Mouse (Mus musculus) limb, embryonic 12.5 days (tissue): Measurements from ENCODE around the gene Gm20696. TPM values are rescaled to one million over a fixed set of nuclear protein-coding genes. Genes with fewer than 3 reads are reported as not detected.

Experiments used
- ATAC-seq: fragments of 200-750 bp; cut with Nextera tagmentation; 2 replicates; pipeline ENCODE4 v1.8.0; 2017; ENCODE audit warnings: low read depth, moderate TSS enrichment; ENCODE audit not compliant: insufficient number of reproducible peaks, insufficient read depth, low FRiP score, low TSS enrichment
- H3K27ac ChIP-seq: fragments of 300-500 bp; sonication (generic); 2 replicates; pipeline ENCODE4 v1.5.1; 2016; ENCODE audit warnings: mild to moderate bottlenecking, moderate library complexity
- H3K27me3 ChIP-seq: fragments of 300-500 bp; sonication (generic); 2 replicates; pipeline ENCODE4 v1.6.1; 2016; ENCODE audit warnings: mild to moderate bottlenecking, moderate library complexity
- H3K36me3 ChIP-seq: fragments of 300-500 bp; sonication (generic); 2 replicates; pipeline ENCODE4 v1.6.1; 2016; ENCODE audit warnings: mild to moderate bottlenecking, moderate library complexity
- H3K4me1 ChIP-seq: fragments of 300-500 bp; sonication (generic); replicated peaks from 2 replicates; pipeline ENCODE4 v1.6.1; 2016
- H3K4me2 ChIP-seq: fragments of 300-500 bp; sonication (generic); 2 replicates; pipeline ENCODE4 v1.6.1; 2016; ENCODE audit warnings: mild to moderate bottlenecking, moderate library complexity
- H3K4me3 ChIP-seq: fragments of 300-500 bp; sonication (generic); replicated peaks from 2 replicates; pipeline ENCODE4 v1.5.1; 2016; ENCODE audit warnings: mild to moderate bottlenecking
- H3K9ac ChIP-seq: fragments of 300-500 bp; sonication (generic); replicated peaks from 2 replicates; pipeline ENCODE4 v1.6.1; 2016; ENCODE audit warnings: mild to moderate bottlenecking, moderate library complexity
- H3K9me3 ChIP-seq: fragments of 300-500 bp; sonication (generic); 2 replicates; pipeline ENCODE4 v1.6.1; 2016; ENCODE audit warnings: mild to moderate bottlenecking, moderate library complexity
- WGBS: fragments of 180-500 bp; shearing (Covaris S2); methylation state at CpG from one replicate; pipeline ENCODE4 v1.1.7; 2016; 5-methylcytosine and 5-hydroxymethylcytosine counted together
- polyA plus RNA-seq: library from polyadenylated mRNA; unstranded; fragments of >200 nt; fragmentation: Nextera tagmentation; extraction: Ambion mirVana; gene quantifications from 2 replicates; pipeline ENCODE4 v1.2.1, GENCODE M21; 2016

The Gm20696 gene
- polyA plus RNA-seq, 1 experiment from 2014 or later = 7.6 TPM

- H3K4me1 ChIP-seq = peaks cover 13% of the 10 kb centered on the region
- H3K27ac ChIP-seq = no peak overlapping the region
- ATAC-seq = no peak
- no peaks in the 10 kb centered on the region for H3K27me3 ChIP-seq
- no peak overlapping the region for H3K9ac ChIP-seq
- WGBS = 69% methylated on average over 10 of the region's 10 CpGs
- no peak overlapping the region for H3K4me2 ChIP-seq
- H3K4me3 ChIP-seq = no peak overlapping the region
- H3K36me3 ChIP-seq = peaks cover 31% of the 10 kb centered on the region
- H3K9me3 ChIP-seq = 0 out of 2 replicates have a peak, but pooled peaks cover 6% of the 10 kb centered on the region
Measured at GRCm38 (mm10) chr6:99643439-99644199, 23.0 kb downstream of the Gm20696 start.

DNA sequence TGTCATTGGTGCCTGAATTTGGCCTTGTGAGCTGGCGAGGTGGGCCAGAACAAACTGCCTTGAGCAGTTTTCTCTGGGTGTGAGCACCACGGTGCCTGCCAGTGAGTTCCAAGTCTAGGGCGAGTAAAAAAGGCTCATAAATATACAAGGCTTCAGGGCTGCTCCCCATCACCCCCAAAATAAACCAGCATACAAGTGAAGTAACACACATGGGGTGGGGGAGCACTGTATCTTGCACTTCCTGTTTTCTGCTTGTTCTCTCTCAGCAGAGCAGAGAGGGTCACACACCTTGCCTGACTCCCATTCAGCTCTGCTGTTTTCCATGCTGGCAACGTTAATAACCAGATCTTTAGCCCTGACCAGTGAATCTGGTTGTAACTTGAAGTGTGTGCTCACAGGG, 29.1 kb downstream of the Gm20696 start:
- peaks cover 15% of the 10 kb centered on the region for H3K4me1 ChIP-seq
- ATAC-seq = no peak
- no peaks in the 10 kb centered on the region for H3K9me3 ChIP-seq
- WGBS = 56% methylated on average over 4 of the region's 4 CpGs
- peaks cover 22% of the 10 kb centered on the region; the same call in 1 of the 2 replicates for H3K36me3 ChIP-seq
- no peaks in the 10 kb centered on the region for H3K27me3 ChIP-seq
- no peak overlapping the region for H3K4me3 ChIP-seq
- peak overlapping the region; percentile 20; the same call in 1 of the 2 replicates for H3K27ac ChIP-seq
- no peak overlapping the region for H3K4me2 ChIP-seq
- no peak overlapping the region for H3K9ac ChIP-seq

DNA sequence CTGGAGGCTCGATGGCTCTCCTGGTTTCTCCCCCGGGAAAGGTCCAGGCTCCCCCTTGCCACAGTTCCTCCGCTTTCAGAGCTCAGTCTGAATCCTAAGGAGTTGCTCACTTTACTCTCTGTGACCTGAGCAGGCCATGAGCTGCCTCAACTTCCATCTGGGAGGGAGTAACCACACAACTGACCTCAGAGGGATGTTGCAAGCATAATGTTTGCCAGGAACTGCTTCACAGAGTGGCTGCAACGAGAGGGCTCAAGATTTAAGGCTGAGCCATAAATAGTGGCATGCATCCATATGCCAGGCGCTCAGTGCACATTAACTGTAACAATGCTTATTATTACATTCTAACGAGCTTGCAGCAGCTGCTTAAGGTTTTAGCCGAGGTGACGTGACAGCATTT, 29.8 kb downstream of the Gm20696 start:
- Histone ChIP-seq H3K4me1 (peaks cover 15% of the 10 kb centered on the region), H3K36me3 (peaks cover 22% of the 10 kb centered on the region; the same call in 1 of the 2 replicates), H3K27me3 (no peaks in the 10 kb centered on the region), H3K4me3 (no peak overlapping the region), H3K27ac (no peak overlapping the region), H3K9me3 (no peaks in the 10 kb centered on the region), H3K9ac (no peak overlapping the region), H3K4me2 (no peak overlapping the region)
- 36% methylated on average over 8 of the region's 8 CpGs for WGBS
- ATAC-seq = no peak

DNA sequence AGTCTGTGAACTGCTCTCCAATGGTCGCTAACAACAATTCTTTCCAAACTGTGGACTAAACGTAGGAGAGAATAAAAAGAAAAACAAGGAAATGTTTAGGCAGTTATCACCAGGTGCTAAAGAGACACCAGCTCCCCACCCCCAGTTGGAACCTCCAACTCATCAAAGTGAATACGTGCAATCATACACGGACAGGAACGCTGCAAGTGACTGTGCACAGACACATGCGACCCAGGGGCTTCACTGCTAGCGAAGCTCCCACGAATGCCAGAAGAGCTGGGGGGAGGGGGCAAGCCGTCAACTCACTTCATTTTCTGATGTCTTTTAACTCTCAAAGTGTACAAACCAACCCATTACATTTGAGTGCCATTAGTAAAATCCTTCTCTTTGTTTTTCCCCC, 30.5 kb downstream of the Gm20696 start:
- Histone ChIP-seq H3K4me3 (no peak overlapping the region), H3K4me2 (no peak overlapping the region), H3K4me1 (peaks cover 15% of the 10 kb centered on the region), H3K27ac (no peak overlapping the region), H3K9ac (no peak overlapping the region), H3K27me3 (no peaks in the 10 kb centered on the region), H3K36me3 (peaks cover 26% of the 10 kb centered on the region; the same call in 1 of the 2 replicates), H3K9me3 (no peaks in the 10 kb centered on the region)
- no peak for ATAC-seq
- WGBS = 62% methylated on average over 9 of the region's 9 CpGs

- Histone ChIP-seq H3K9me3 (no peaks in the 10 kb centered on the region), H3K4me3 (no peak overlapping the region), H3K4me1 (peaks cover 20% of the 10 kb centered on the region), H3K27ac (no peak overlapping the region), H3K36me3 (peaks cover 31% of the 10 kb centered on the region), H3K4me2 (no peak overlapping the region), H3K27me3 (no peaks in the 10 kb centered on the region), H3K9ac (no peak overlapping the region)
- WGBS = 91% methylated on average over 32 of the region's 32 CpGs
- ATAC-seq = no peak
Measured at GRCm38 (mm10) chr6:99632121-99632980, 34.2 kb downstream of the Gm20696 start.

DNA sequence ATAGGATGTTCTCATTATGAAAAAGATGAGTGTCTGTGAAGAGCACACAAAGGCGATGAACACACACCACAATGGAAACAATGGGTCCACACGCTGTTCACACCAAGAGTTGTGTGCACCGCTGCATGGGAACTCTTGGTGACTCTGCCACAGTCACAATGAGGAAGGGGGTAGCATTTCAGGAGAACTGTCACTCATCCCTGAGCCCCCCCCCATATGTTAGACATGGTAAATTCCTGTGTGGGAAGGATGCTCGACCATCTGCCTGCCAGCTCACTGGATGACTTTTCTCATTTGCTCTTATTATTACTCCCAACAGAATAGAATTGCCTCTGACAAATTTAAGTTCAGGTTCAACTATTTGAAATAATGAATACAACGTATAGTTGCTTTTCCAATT, 35.0 kb downstream of the Gm20696 start:
- Histone ChIP-seq H3K4me1 (peaks cover 16% of the 10 kb centered on the region), H3K9me3 (no peaks in the 10 kb centered on the region), H3K27me3 (no peaks in the 10 kb centered on the region), H3K4me2 (no peak overlapping the region), H3K36me3 (peaks cover 31% of the 10 kb centered on the region), H3K27ac (no peak overlapping the region), H3K9ac (no peak overlapping the region), H3K4me3 (no peak overlapping the region)
- whole genome bisulfite sequencing = 91% methylated on average over 5 of the region's 5 CpGs
- ATAC-seq = no peak

- H3K4me2 ChIP-seq = no peak overlapping the region
- ATAC-seq = no peak
- H3K9ac ChIP-seq = no peak overlapping the region
- no peaks in the 10 kb centered on the region for H3K27me3 ChIP-seq
- no peak overlapping the region for H3K4me3 ChIP-seq
- peaks cover 31% of the 10 kb centered on the region for H3K36me3 ChIP-seq
- peaks cover 15% of the 10 kb centered on the region for H3K4me1 ChIP-seq
- no peaks in the 10 kb centered on the region for H3K9me3 ChIP-seq
- 69% methylated on average over 8 of the region's 8 CpGs for WGBS
- H3K27ac ChIP-seq = no peak overlapping the region
Measured at GRCm38 (mm10) chr6:99629726-99630458, 36.7 kb downstream of the Gm20696 start.

GRCm38 (mm10) chr6:99626347-99626746, 40.2 kb downstream of the Gm20696 start:
- 68% methylated on average over 2 of the region's 2 CpGs for whole genome bisulfite sequencing
- Histone ChIP-seq H3K36me3 (peaks cover 23% of the 10 kb centered on the region), H3K4me2 (no peak overlapping the region), H3K27ac (no peak overlapping the region), H3K9me3 (no peaks in the 10 kb centered on the region), H3K9ac (no peak overlapping the region), H3K4me1 (peaks cover 41% of the 10 kb centered on the region), H3K27me3 (no peaks in the 10 kb centered on the region), H3K4me3 (no peak overlapping the region)
- no peak for ATAC-seq

DNA sequence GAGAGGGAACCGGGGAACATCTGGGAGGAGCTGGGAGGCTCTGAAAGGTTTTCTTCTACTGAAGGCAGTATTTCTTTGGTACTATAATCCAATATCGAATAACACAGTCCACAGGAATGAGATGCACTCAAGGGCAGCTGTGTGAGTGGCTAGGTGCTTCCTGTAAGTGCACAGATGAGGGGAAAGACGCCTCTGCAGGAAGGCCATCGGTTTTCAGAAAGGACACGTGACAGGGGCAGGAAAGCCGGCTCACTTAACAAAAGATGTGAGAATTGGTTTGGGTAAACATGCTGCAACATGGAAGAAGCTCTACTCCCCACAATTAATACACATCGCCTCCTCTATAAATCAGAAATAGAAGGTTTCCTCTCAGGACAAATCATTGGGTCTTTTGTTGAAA, 40.8 kb downstream of the Gm20696 start:
- no peak overlapping the region for H3K4me2 ChIP-seq
- no peaks in the 10 kb centered on the region for H3K9me3 ChIP-seq
- no peak for ATAC-seq
- H3K27me3 ChIP-seq = no peaks in the 10 kb centered on the region
- H3K27ac ChIP-seq = no peak overlapping the region
- H3K4me1 ChIP-seq = peaks cover 42% of the 10 kb centered on the region
- 43% methylated on average over 7 of the region's 7 CpGs for WGBS
- H3K4me3 ChIP-seq = no peak overlapping the region
- H3K36me3 ChIP-seq = peaks cover 21% of the 10 kb centered on the region
- no peak overlapping the region for H3K9ac ChIP-seq

DNA sequence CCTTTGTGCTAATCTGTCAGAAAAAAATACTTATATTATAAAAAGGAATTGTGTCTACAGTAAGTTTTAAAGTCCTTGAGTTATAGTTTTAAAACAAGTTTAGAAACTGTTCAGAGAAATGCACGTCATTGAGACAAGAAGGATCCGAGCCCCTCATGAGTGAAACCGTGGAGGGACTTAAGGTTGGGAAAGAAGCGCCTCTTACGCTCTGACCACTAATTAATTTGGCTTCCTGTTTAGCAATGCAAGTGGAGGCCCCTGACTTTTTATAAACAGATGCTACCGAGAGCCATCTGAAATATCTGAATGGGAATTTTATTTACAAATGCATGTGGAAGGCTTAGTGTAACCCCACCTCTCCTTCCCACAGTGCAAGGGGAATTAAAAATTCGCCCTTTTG, 41.3 kb downstream of the Gm20696 start:
- no peak overlapping the region for H3K27ac ChIP-seq
- ATAC-seq = no peak
- no peak overlapping the region for H3K4me2 ChIP-seq
- H3K4me1 ChIP-seq = peaks cover 42% of the 10 kb centered on the region
- no peak overlapping the region for H3K9ac ChIP-seq
- H3K9me3 ChIP-seq = no peaks in the 10 kb centered on the region
- peaks cover 16% of the 10 kb centered on the region for H3K36me3 ChIP-seq
- H3K27me3 ChIP-seq = no peaks in the 10 kb centered on the region
- 62% methylated on average over 7 of the region's 7 CpGs for WGBS
- H3K4me3 ChIP-seq = no peak overlapping the region

- no peak overlapping the region for H3K4me2 ChIP-seq
- no peaks in the 10 kb centered on the region for H3K27me3 ChIP-seq
- H3K4me1 ChIP-seq = peaks cover 48% of the 10 kb centered on the region
- ATAC-seq = no peak
- WGBS = 89% methylated on average over 3 of the region's 3 CpGs
- H3K27ac ChIP-seq = no peak overlapping the region
- no peak overlapping the region for H3K4me3 ChIP-seq
- H3K9me3 ChIP-seq = no peaks in the 10 kb centered on the region
- H3K36me3 ChIP-seq = peaks cover 14% of the 10 kb centered on the region
- no peak overlapping the region for H3K9ac ChIP-seq
Measured at GRCm38 (mm10) chr6:99624542-99624941, 42.1 kb downstream of the Gm20696 start.
